Comparison of ENCODE assay signal across 12 mouse cellular contexts in genomic region chr11:88281428-88282119, GRCm38 (mm10). TPM values are rescaled to one million over a fixed set of nuclear protein-coding genes. Genes with fewer than 3 reads are reported as not detected.
DNase-seq lines count a peak whose midpoint lies in the region; ATAC-seq and TF ChIP-seq lines count a peak whose summit lies in the region.
"Had no signal": no experiment of that assay in that cellular context is flagged by ENCODE, and none has a peak within 500 bp of the region (broad histone marks: within the 10 kb centered on the region; RNA-seq: fewer than 3 reads in every experiment).

No protein-coding gene starts in this region.

- peak; percentile 40 for TF ChIP-seq CTCF in left cerebral cortex, adult 2 months (IDR thresholded peaks at IDR 0.05)

- no peak overlapping the region for H3K27ac ChIP-seq in left cerebral cortex, adult 2 months
- peak overlapping the region; percentile 72 for H3K27ac ChIP-seq in hindbrain, embryonic 15.5 days (replicated peaks)
- H3K27ac ChIP-seq in forebrain, embryonic 11.5 days (ENCODE audit: low read depth, low read length), result no peak overlapping the region
- H3K27ac ChIP-seq: heart, embryonic 10.5 days; limb, embryonic 10.5 days had no signal

- WGBS in hindbrain, embryonic 15.5 days, result 46% methylated on average over 8 of the region's 8 CpGs
- 71% methylated on average over 8 of the region's 8 CpGs for WGBS in forebrain, embryonic 11.5 days

- H3K4me1 ChIP-seq in hindbrain, embryonic 15.5 days (replicated peaks), result peaks cover 36% of the 10 kb centered on the region
- peaks cover 5% of the 10 kb centered on the region; the same call in 1 of the 2 replicates for H3K4me1 ChIP-seq in forebrain, embryonic 11.5 days (replicated peaks; ENCODE audit: control insufficient read depth, insufficient read depth, low read length)

- H3K9me3 ChIP-seq in hindbrain, embryonic 15.5 days, result no peaks in the 10 kb centered on the region
- H3K9me3 ChIP-seq in forebrain, embryonic 11.5 days (ENCODE audit: control insufficient read depth, low read length), result no peaks in the 10 kb centered on the region
- H3K9me3 ChIP-seq: heart, embryonic 10.5 days; limb, embryonic 10.5 days had no signal

- no peaks in the 10 kb centered on the region for H3K27me3 ChIP-seq in hindbrain, embryonic 15.5 days
- H3K27me3 ChIP-seq in forebrain, embryonic 11.5 days (ENCODE audit: control insufficient read depth, insufficient read depth, low read length), result no peaks in the 10 kb centered on the region

- DNase-seq in left cerebral cortex, adult 2 months (ENCODE audit: extremely low spot score in 1 of 2, low spot score in 2 of 2), result no peak
- no peak for DNase-seq in left cerebral cortex, postnatal 14 days (ENCODE audit: low spot score in 2 of 2)
- DNase-seq in 416B (ENCODE audit: low read depth), result peak; percentile 38
- DNase-seq in ES-CJ7 (ENCODE audit: low read depth, low spot score), result peak; percentile 51
- no peak for DNase-seq in forebrain, embryonic 11.5 days (ENCODE audit: low spot score)
- DNase-seq: cerebellum, adult 18-20 months; right cerebral cortex, adult 18-20 months; thymus, adult 18-20 months had no signal

- H3K4me2 ChIP-seq in hindbrain, embryonic 15.5 days, result no peak overlapping the region
- no peak overlapping the region for H3K4me2 ChIP-seq in forebrain, embryonic 11.5 days (ENCODE audit: low read depth, low read length, severe bottlenecking)

- H3K4me3 ChIP-seq in left cerebral cortex, adult 2 months, result no peak overlapping the region
- no peak overlapping the region for H3K4me3 ChIP-seq in hindbrain, embryonic 15.5 days
- no peak overlapping the region for H3K4me3 ChIP-seq in forebrain, embryonic 11.5 days (ENCODE audit: low read depth, low read length)
- H3K4me3 ChIP-seq: heart, embryonic 10.5 days; limb, embryonic 10.5 days had no signal

- intact Hi-C loops in left cerebral cortex, adult 2 months (cut with DNase I), result no loop called here
- intact Hi-C loops in left cerebral cortex, postnatal 14 days (cut with DNase I), result no loop called here

- H3K36me3 ChIP-seq in hindbrain, embryonic 15.5 days, result no peaks in the 10 kb centered on the region
- H3K36me3 ChIP-seq in forebrain, embryonic 11.5 days (ENCODE audit: control insufficient read depth, insufficient read depth, low read length), result no peaks in the 10 kb centered on the region
- H3K36me3 ChIP-seq: heart, embryonic 10.5 days; limb, embryonic 10.5 days had no signal

- H3K9ac ChIP-seq in hindbrain, embryonic 15.5 days, result no peak overlapping the region
- H3K9ac ChIP-seq in forebrain, embryonic 11.5 days (ENCODE audit: low read length), result no peak overlapping the region

- no peak for ATAC-seq in hindbrain, embryonic 15.5 days (ENCODE audit: low FRiP score, low read depth)
- ATAC-seq in erythroblast, adult 5-6 weeks (replicated peaks; ENCODE audit: low FRiP score, poor library complexity, severe bottlenecking), result no peak
- no peak for ATAC-seq in forebrain, embryonic 11.5 days (replicated peaks; ENCODE audit: low FRiP score)

RNA-seq across cellular contexts. Expression of gene Ccdc182, which starts 12.3 kb away (rescaled TPM):
- total RNA-seq in left cerebral cortex, adult 2 months (2021), result not detected
- total RNA-seq in left cerebral cortex, postnatal 14 days (2021), result not detected
- 0.17 and 0.29 TPM in 2 replicates for polyA plus RNA-seq in hindbrain, embryonic 15.5 days (2015; fragmentation: Nextera tagmentation; extraction: Ambion mirVana)
- total RNA-seq in erythroblast, adult 5-6 weeks (2015; ENCODE audit: low replicate concordance), result not detected in 2 replicates
- total RNA-seq in erythroblast, adult 5-6 weeks (2017; ENCODE audit: low replicate concordance), result not detected in 2 replicates
- polyA plus RNA-seq in forebrain, embryonic 11.5 days (2014; fragmentation: Nextera tagmentation; extraction: Ambion mirVana), result 0.23 and 0.94 TPM in 2 replicates
- polyA plus RNA-seq: limb, embryonic 10.5 days had no signal

Comparison
In these comparisons a context has a peak if more than half of its experiments do, and no peak if none do; other contexts are left out.
1. DNase-seq: peak in 416B (single experiment) and ES-CJ7 (single experiment); none in left cerebral cortex, adult 2 months (0 of 2), left cerebral cortex, postnatal 14 days (0 of 2) and forebrain, embryonic 11.5 days (single experiment).